Mouse (Mus musculus): ENCODE results near the gene Klhl18.
A peak's percentile ranks its signal among the peaks of the same experiment; 100 is the strongest.

GRCm38 (mm10) chr9:110408099-110408773, 68.3 kb downstream of the Klhl18 start, which contains the start of gene Ptpn23:
- TF ChIP-seq POLR2A (IDR thresholded peaks at IDR 0.05; ENCODE audit: low read depth, low read length) = peak; percentile 32; the same call in 1 of the 2 replicates
- TF ChIP-seq CTCF (IDR thresholded peaks at IDR 0.05; ENCODE audit: extremely low read depth, insufficient read depth, insufficient read length, insufficient replicate concordance) = no peak

Measured in spleen, adult 2 months (tissue).